Mouse (Mus musculus): ENCODE results near the gene Adrm1.

- no peak for TF ChIP-seq POLR2A (IDR thresholded peaks at IDR 0.05; ENCODE audit: control insufficient read depth, low read depth, low read length)
- TF ChIP-seq CTCF (IDR thresholded peaks at IDR 0.05; ENCODE audit: control insufficient read depth, insufficient read depth, insufficient replicate concordance, low read depth, low read length) = no peak
Observed at GRCm38 (mm10) chr2:180212255-180212654, 41.0 kb downstream of the Adrm1 start.

Data from testis, adult 2 months (tissue).